Mouse (Mus musculus) liver, embryonic 11.5 days (tissue): Measurements from ENCODE around the gene Krtcap2. TPM values are rescaled to one million over a fixed set of nuclear protein-coding genes. Genes with fewer than 3 reads are reported as not detected.

Source experiments
- ATAC-seq: fragments of 200-750 bp; cut with Nextera tagmentation; replicated peaks from 2 replicates; pipeline ENCODE4 v1.8.0; 2017; ENCODE audit warnings: moderate number of reproducible peaks, mild to moderate bottlenecking, moderate TSS enrichment, moderate library complexity; ENCODE audit not compliant: low FRiP score
- DNase-seq: peaks from one replicate; pipeline ENCODE4 v3.0.0-alpha.2; 2017; ENCODE audit warnings: low spot score
- H3K27ac ChIP-seq: fragments of 300-500 bp; sonication (generic); 2 replicates; pipeline ENCODE4 v1.5.1; 2014; ENCODE audit warnings: mild to moderate bottlenecking, low read depth, low read length, control low read depth
- H3K27me3 ChIP-seq: fragments of 300-500 bp; sonication (generic); replicated peaks from 2 replicates; pipeline ENCODE4 v1.6.1; 2014; ENCODE audit warnings: low read length, mixed read lengths; ENCODE audit not compliant: control insufficient read depth, insufficient read depth
- H3K36me3 ChIP-seq: fragments of 300-500 bp; sonication (generic); 2 replicates; pipeline ENCODE4 v1.6.1; 2014; ENCODE audit warnings: mild to moderate bottlenecking, low read length, moderate library complexity, mixed read lengths; ENCODE audit not compliant: control insufficient read depth, insufficient read depth
- H3K4me1 ChIP-seq: fragments of 300-500 bp; sonication (generic); replicated peaks from 2 replicates; pipeline ENCODE4 v1.6.1; 2014; ENCODE audit warnings: low read length, mixed read lengths; ENCODE audit not compliant: control insufficient read depth, insufficient read depth
- H3K4me2 ChIP-seq: fragments of 300-500 bp; sonication (generic); 2 replicates; pipeline ENCODE4 v1.6.1; 2014; ENCODE audit warnings: mild to moderate bottlenecking, control low read depth, moderate library complexity
- H3K4me3 ChIP-seq: fragments of 300-500 bp; sonication (generic); 2 replicates; pipeline ENCODE4 v1.5.1; 2014; ENCODE audit warnings: low read depth, low read length, control low read depth
- H3K9ac ChIP-seq: fragments of 300-500 bp; sonication (generic); 2 replicates; pipeline ENCODE4 v1.6.1; 2014; ENCODE audit warnings: low read depth, low read length, control low read depth
- H3K9me3 ChIP-seq: fragments of 300-500 bp; sonication (generic); 2 replicates; pipeline ENCODE4 v1.6.1; 2016; ENCODE audit warnings: low read length, inconsistent platforms, mixed read lengths; ENCODE audit not compliant: control insufficient read depth
- WGBS: fragments of 180-500 bp; shearing (Covaris S2); extraction: QIAGEN DNeasy Blood & Tissue Kit; methylation state at CpG from one replicate; pipeline ENCODE4 v1.1.7; 2014; 5-methylcytosine and 5-hydroxymethylcytosine counted together
- polyA plus RNA-seq: library from polyadenylated mRNA; unstranded; fragments of >200 nt; fragmentation: Nextera tagmentation; extraction: Ambion mirVana; gene quantifications from 2 replicates; pipeline ENCODE4 v1.2.1, GENCODE M21; 2014

Gene Krtcap2
- polyA plus RNA-seq, 1 experiment from 2014 or later = 251 TPM

GRCm38 (mm10) chr3:89246261-89247100 is 715 bp downstream of the Krtcap2 start, which contains the start of gene Trim46:
Gene Trim46 (minus strand): TSS chr3:89246309.
- H3K4me1 ChIP-seq = peaks cover 41% of the 10 kb centered on the region
- peak within 1 kb of the TSS; percentile 73 for H3K9ac ChIP-seq
- ATAC-seq (peak; percentile 73), DNase-seq (peak; percentile 89)
- no peaks in the 10 kb centered on the region for H3K9me3 ChIP-seq
- peaks cover 27% of the 10 kb centered on the region for H3K27me3 ChIP-seq
- H3K4me3 ChIP-seq = peak within 1 kb of the TSS; percentile 75
- H3K4me2 ChIP-seq = peak within 1 kb of the TSS; percentile 84
- 0 out of 2 replicates have a peak within 1 kb of the TSS, but pooled peaks have one; percentile 6 for H3K27ac ChIP-seq
- WGBS = under 1% methylated on average over 42 of the region's 42 CpGs
- no peaks in the 10 kb centered on the region for H3K36me3 ChIP-seq

DNA sequence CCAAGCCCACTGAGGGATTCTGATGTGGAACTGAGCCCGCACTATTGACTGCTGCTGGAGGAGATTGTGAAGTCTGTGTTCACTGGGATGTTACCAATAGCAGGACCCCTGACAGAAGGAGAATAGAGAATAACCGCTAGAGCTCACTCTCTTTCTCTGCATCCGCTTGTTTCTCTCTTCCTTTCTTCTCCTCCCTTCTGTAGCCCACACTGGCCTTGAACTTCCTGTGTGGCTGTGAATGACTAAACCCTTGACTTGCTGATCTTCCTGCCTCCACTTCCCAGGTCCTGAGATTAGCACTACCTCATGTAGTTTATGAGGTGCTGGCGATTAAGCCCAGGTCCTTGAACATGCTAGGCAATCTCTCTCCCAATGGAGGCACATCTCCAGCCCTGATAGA is 1.7 kb downstream of the Krtcap2 start:
- Histone ChIP-seq H3K9me3 (no peaks in the 10 kb centered on the region), H3K4me1 (peaks cover 46% of the 10 kb centered on the region), H3K27ac (no peak overlapping the region), H3K27me3 (peaks cover 30% of the 10 kb centered on the region), H3K36me3 (no peaks in the 10 kb centered on the region), H3K4me2 (peak overlapping the region; percentile 84), H3K9ac (peak overlapping the region; percentile 34), H3K4me3 (peak overlapping the region; percentile 75; the same call in 1 of the 2 replicates)
- 78% methylated on average over 4 of the region's 4 CpGs for WGBS
- ATAC-seq (no peak), DNase-seq (no peak)

DNA sequence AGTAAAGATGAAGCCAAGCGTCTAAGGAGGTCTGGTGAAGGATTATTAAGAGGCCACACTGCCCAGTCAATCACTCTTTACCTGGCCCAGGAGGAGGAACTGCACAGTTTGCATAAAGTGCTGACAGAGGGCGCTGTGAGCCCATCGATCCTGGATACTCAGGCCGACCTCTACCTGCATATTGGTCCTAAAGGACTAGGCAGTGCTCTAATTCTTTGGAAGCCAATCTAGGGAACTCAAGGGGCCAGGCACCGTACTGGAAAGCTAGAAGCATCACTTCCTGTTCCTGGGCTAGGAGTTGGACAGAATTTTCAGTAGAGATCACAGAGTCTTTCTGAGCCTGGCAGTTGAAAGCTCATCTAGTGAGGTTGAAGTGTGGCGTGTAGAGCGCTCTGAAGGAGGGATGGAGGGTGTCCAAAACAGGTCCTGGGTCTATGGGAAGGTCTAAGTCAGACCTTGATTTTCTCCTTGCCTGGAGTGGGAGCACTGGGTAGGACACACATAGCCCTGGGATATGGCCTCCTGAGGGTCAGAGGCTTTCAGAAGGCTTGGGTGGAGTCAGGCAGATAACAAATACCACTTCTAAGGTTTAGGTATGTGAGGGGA is 4.8 kb downstream of the Krtcap2 start:
- H3K9me3 ChIP-seq = no peaks in the 10 kb centered on the region
- DNase-seq = no peak
- no peak overlapping the region for H3K27ac ChIP-seq
- 17% methylated on average over 7 of the region's 7 CpGs for WGBS
- no peak overlapping the region for H3K4me3 ChIP-seq
- H3K4me2 ChIP-seq = no peak overlapping the region
- peaks cover 8% of the 10 kb centered on the region for H3K27me3 ChIP-seq
- no peaks in the 10 kb centered on the region for H3K36me3 ChIP-seq
- peaks cover 28% of the 10 kb centered on the region for H3K4me1 ChIP-seq
- ATAC-seq = no peak
- no peak overlapping the region for H3K9ac ChIP-seq

DNA sequence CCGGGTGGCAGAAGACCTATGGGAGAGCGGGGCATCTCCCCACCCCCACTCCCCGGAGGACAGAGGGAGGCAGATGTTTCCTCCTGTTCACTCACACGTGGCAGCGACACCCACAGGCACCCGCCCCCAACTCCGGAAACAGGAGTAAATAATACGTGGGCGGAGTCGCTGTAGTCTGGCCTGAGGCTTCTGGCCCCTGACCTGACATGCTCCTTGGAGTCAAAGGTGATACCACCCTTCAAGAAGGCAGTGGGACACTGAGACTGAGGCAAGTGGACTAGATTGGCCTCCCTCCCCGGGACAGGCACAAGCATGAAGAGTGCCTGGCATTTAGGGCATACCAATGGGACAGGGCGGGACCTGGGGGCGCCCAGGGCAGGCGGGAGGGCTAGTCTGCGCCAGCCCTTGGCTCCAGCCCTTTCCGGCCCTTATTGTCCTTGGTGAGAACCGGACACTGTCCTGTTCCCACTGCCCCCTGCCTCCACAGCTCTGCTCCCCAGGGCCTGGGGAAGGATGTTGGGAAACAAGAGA is 5.7 kb downstream of the Krtcap2 start:
- Histone ChIP-seq H3K27me3 (peaks cover 6% of the 10 kb centered on the region; the same call in 1 of the 2 replicates), H3K4me3 (no peak overlapping the region), H3K9me3 (no peaks in the 10 kb centered on the region), H3K27ac (no peak overlapping the region), H3K4me1 (peaks cover 23% of the 10 kb centered on the region), H3K9ac (no peak overlapping the region; the same call in 1 of the 2 replicates), H3K4me2 (peak overlapping the region; percentile 48), H3K36me3 (no peaks in the 10 kb centered on the region)
- ATAC-seq = peak; percentile 46; the same call in 1 of the 2 replicates
- WGBS = 8% methylated on average over 17 of the region's 17 CpGs
- DNase-seq = no peak

- no peak overlapping the region for H3K4me3 ChIP-seq
- H3K36me3 ChIP-seq = no peaks in the 10 kb centered on the region
- H3K4me2 ChIP-seq = no peak overlapping the region
- WGBS = 65% methylated on average over 5 of the region's 5 CpGs
- ATAC-seq = 0 out of 2 replicates have a peak, but pooled peaks have one; percentile 35
- H3K9ac ChIP-seq = no peak overlapping the region
- H3K27ac ChIP-seq = no peak overlapping the region
- no peaks in the 10 kb centered on the region for H3K9me3 ChIP-seq
- peaks cover 9% of the 10 kb centered on the region; the same call in 1 of the 2 replicates for H3K27me3 ChIP-seq
- no peak for DNase-seq
- peaks cover 15% of the 10 kb centered on the region for H3K4me1 ChIP-seq
These were observed 9.2 kb downstream of the Krtcap2 start for GRCm38 (mm10) chr3:89254994-89255393.

DNA sequence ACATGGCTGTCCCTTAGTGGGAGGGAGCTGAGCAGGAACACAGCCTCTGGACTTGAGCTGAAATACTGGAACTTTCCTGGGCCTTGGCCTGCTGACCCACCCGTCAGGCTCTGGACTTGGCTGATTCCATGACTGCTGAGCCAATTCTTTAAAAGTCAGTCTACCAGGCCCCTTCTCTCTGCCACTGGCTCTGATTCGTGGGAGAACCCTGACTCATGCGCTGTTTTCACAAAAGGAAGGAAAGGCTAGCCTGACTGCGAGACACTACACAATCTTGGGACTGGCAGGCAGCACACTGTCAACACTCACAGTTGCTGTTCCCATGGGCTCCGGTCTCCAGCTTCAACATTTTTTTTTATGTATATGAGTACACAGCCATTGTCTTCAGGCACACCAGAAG is 10.4 kb downstream of the Krtcap2 start:
- Histone ChIP-seq H3K27me3 (peaks cover 9% of the 10 kb centered on the region; the same call in 1 of the 2 replicates), H3K36me3 (no peaks in the 10 kb centered on the region), H3K4me2 (no peak overlapping the region), H3K9me3 (no peaks in the 10 kb centered on the region), H3K9ac (no peak overlapping the region), H3K27ac (no peak overlapping the region), H3K4me1 (peaks cover 8% of the 10 kb centered on the region), H3K4me3 (no peak overlapping the region)
- 65% methylated on average over 5 of the region's 5 CpGs for WGBS
- no peak for DNase-seq
- ATAC-seq = no peak

DNA sequence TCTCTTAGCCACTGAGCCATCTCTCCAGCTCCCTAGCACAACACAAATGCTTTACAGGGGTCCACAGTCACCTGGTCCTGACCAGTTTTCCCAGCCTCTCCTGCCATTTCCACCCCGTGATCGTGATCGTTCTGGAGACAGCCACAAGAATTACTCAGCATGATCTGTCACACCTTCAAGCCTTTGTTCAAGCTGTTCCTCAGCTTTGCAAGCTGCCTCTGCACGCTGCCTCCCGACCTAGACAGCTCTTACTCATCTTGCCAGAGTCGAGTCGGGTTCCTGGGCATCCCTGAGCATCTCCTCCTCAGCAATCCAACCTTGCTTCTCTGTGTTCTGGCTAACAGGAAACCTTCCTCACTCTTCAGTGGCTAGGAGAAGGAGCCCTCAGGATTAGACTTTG is 13.3 kb downstream of the Krtcap2 start, which contains the start of gene Dpm3:
Gene Dpm3 (plus strand): TSS at position 283 of the 400 bp plus-strand sequence.
- 43% methylated on average over 7 of the region's 7 CpGs for WGBS
- Histone ChIP-seq H3K27me3 (0 out of 2 replicates have a peak, but pooled peaks cover 3% of the 10 kb centered on the region), H3K36me3 (no peaks in the 10 kb centered on the region), H3K9me3 (no peaks in the 10 kb centered on the region), H3K4me3 (no peak within 1 kb of the TSS), H3K9ac (no peak within 1 kb of the TSS), H3K4me1 (0 out of 2 replicates have a peak, but pooled peaks cover 3% of the 10 kb centered on the region), H3K4me2 (no peak within 1 kb of the TSS), H3K27ac (no peak within 1 kb of the TSS)
- DNase-seq (no peak), ATAC-seq (no peak)

DNA sequence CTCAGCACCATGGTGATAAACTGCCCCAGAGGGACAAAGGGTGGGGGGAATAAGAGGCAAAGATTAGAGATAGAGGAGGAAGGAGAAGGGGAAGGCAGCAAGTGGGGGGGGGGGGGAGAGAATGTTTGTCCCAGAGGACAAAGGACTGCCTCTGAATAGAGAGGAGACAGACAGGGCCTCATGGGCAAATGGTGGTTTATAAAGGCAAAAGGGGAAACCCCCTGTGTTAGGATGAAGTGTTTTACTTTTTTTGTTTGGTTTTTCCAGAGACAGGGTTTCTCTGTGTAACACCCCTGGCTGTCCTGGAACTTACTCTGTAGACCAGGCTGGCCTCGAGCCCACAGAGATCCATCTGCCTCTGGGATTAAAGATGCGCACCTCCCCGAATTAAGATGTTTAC is 14.4 kb downstream of the Krtcap2 start:
- 70% methylated on average over 3 of the region's 3 CpGs for WGBS
- Histone ChIP-seq H3K27ac (no peak overlapping the region), H3K36me3 (no peaks in the 10 kb centered on the region), H3K4me3 (no peak overlapping the region), H3K9me3 (no peaks in the 10 kb centered on the region), H3K27me3 (0 out of 2 replicates have a peak, but pooled peaks cover 3% of the 10 kb centered on the region), H3K9ac (no peak overlapping the region), H3K4me2 (no peak overlapping the region), H3K4me1 (0 out of 2 replicates have a peak, but pooled peaks cover 3% of the 10 kb centered on the region)
- DNase-seq (no peak), ATAC-seq (no peak)
